Mouse (Mus musculus) liver, adult 2 months (tissue): Measurements from ENCODE around the gene Tsn. TPM values are rescaled to one million over a fixed set of nuclear protein-coding genes. Genes with fewer than 3 reads are reported as not detected.

Experiments
- DNase-seq: peaks from one replicate; pipeline ENCODE4 v3.0.0-alpha.2; 2011; ENCODE audit warnings: low read depth, low spot score; ENCODE audit errors: extremely low read depth
- H3K27ac ChIP-seq: fragments of 200-500 bp; replicated peaks from 2 replicates; pipeline ENCODE4 v1.5.1; 2012; ENCODE audit warnings: low read depth, mild to moderate bottlenecking, control low read depth, inconsistent platforms, low read length; ENCODE audit not compliant: insufficient read depth
- H3K27me3 ChIP-seq: fragments of 200-500 bp; 2 replicates; pipeline ENCODE4 v1.6.1; 2012; ENCODE audit warnings: mild to moderate bottlenecking, moderate library complexity, low read length, inconsistent platforms; ENCODE audit not compliant: control insufficient read depth, insufficient read depth
- H3K36me3 ChIP-seq: fragments of 200-500 bp; 2 replicates; pipeline ENCODE4 v1.6.1; 2012; ENCODE audit warnings: low read length, inconsistent platforms; ENCODE audit not compliant: control insufficient read depth, insufficient read depth
- H3K4me1 ChIP-seq: fragments of 200-500 bp; 2 replicates; pipeline ENCODE4 v1.6.1; 2011; ENCODE audit warnings: low read length; ENCODE audit not compliant: control insufficient read depth, insufficient read depth
- H3K4me3 ChIP-seq: fragments of 200-500 bp; 2 replicates; pipeline ENCODE4 v1.5.1; 2011; ENCODE audit warnings: low read depth, mild to moderate bottlenecking, control low read depth, low read length, moderate library complexity; ENCODE audit not compliant: insufficient read depth
- H3K79me2 ChIP-seq: fragments of 200-500 bp; 2 replicates; pipeline ENCODE4 v1.6.1; 2012; ENCODE audit warnings: inconsistent platforms, mild to moderate bottlenecking, low read length, moderate library complexity; ENCODE audit not compliant: control insufficient read depth, insufficient read depth
- H3K9ac ChIP-seq: fragments of 200-500 bp; 2 replicates; pipeline ENCODE4 v1.6.1; 2012; ENCODE audit warnings: low read depth, mild to moderate bottlenecking, control low read depth, inconsistent platforms, low read length
- CTCF ChIP-seq: fragments of 200-500 bp; IDR thresholded peaks from 2 replicates; pipeline ENCODE4 v1.5.1; 2011; ENCODE audit warnings: low read depth, low read length, control low read depth
- POLR2A ChIP-seq: fragments of 200-500 bp; IDR thresholded peaks from 2 replicates; pipeline ENCODE4 v1.6.1; 2011; ENCODE audit warnings: low read length, control low read depth; ENCODE audit not compliant: insufficient read depth; ENCODE audit errors: extremely low read depth
- WGBS: fragments of 180-500 bp; shearing (Covaris S2); methylation state at CpG from one replicate; pipeline ENCODE4 v1.1.7; 2018; 5-methylcytosine and 5-hydroxymethylcytosine counted together
- polyA plus RNA-seq: library from polyadenylated mRNA; depleted of rRNA; stranded (reverse); fragments of >200 nt; gene quantifications from 2 replicates; pipeline ENCODE4 v1.2.3, GENCODE M21; 2012; rRNA removed
- total RNA-seq: library from RNA; depleted of rRNA; stranded (reverse); fragments of >200 nt; gene quantifications from 2 replicates; pipeline ENCODE4 v1.2.3, GENCODE M21; 2014; rRNA removed

Tsn gene
- 28.9 and 34.5 TPM in 2 replicates for total RNA-seq
- polyA plus RNA-seq, result 37.0 and 37.1 TPM in 2 replicates

GRCm38 (mm10) chr1:118311622-118312326, at the start of gene Tsn:
TSS of gene Tsn (minus strand) at chr1:118311739.
- Histone ChIP-seq H3K27ac (peak within 1 kb of the TSS; percentile 93), H3K4me1 (no peaks in the 10 kb centered on the region), H3K4me3 (peak within 1 kb of the TSS; percentile 66), H3K36me3 (peaks cover 6% of the 10 kb centered on the region; the same call in 1 of the 2 replicates), H3K27me3 (no peaks in the 10 kb centered on the region), H3K79me2 (no peaks in the 10 kb centered on the region; the same call in 1 of the 2 replicates), H3K9ac (peak within 1 kb of the TSS; percentile 72)
- no peak for DNase-seq
- TF ChIP-seq POLR2A (no peak), CTCF (no peak)
- 48% methylated on average over 12 of the region's 12 CpGs for WGBS

GRCm38 (mm10) chr1:118359071-118359761, 47.7 kb upstream of the Tsn start:
- WGBS, result 40% methylated on average over 6 of the region's 6 CpGs

GRCm38 (mm10) chr1:118349922-118350321, 38.4 kb upstream of the Tsn start:
- H3K27ac ChIP-seq, result no peak overlapping the region

More at GRCm38 (mm10) chr1:118359071-118359761, 47.7 kb upstream of the Tsn start:
- H3K4me3 ChIP-seq, result no peak overlapping the region
- no peaks in the 10 kb centered on the region for H3K36me3 ChIP-seq
- no peaks in the 10 kb centered on the region for H3K79me2 ChIP-seq
- H3K4me1 ChIP-seq, result no peaks in the 10 kb centered on the region; the same call in 1 of the 2 replicates
- H3K27ac ChIP-seq, result no peak overlapping the region
- no peaks in the 10 kb centered on the region for H3K27me3 ChIP-seq
- TF ChIP-seq POLR2A, result no peak
- no peak for TF ChIP-seq CTCF
- no peak for DNase-seq
- H3K9ac ChIP-seq, result no peak overlapping the region

GRCm38 (mm10) chr1:118343649-118344435, 32.3 kb upstream of the Tsn start:
- 0 out of 2 replicates have a peak, but pooled peaks have one; percentile 9 for TF ChIP-seq CTCF
- no peak for TF ChIP-seq POLR2A
- Histone ChIP-seq H3K27ac (no peak overlapping the region), H3K36me3 (no peaks in the 10 kb centered on the region), H3K9ac (no peak overlapping the region), H3K4me3 (no peak overlapping the region), H3K4me1 (no peaks in the 10 kb centered on the region), H3K79me2 (no peaks in the 10 kb centered on the region), H3K27me3 (no peaks in the 10 kb centered on the region)
- WGBS, result 33% methylated on average over 6 of the region's 6 CpGs
- DNase-seq, result peak; percentile 31

More at GRCm38 (mm10) chr1:118349922-118350321, 38.4 kb upstream of the Tsn start:
- WGBS, result 26% methylated on average over 3 of the region's 3 CpGs
- Histone ChIP-seq H3K27me3 (no peaks in the 10 kb centered on the region), H3K9ac (no peak overlapping the region), H3K79me2 (no peaks in the 10 kb centered on the region), H3K4me3 (no peak overlapping the region), H3K4me1 (no peaks in the 10 kb centered on the region), H3K36me3 (no peaks in the 10 kb centered on the region)
- DNase-seq, result peak; percentile 83
- TF ChIP-seq CTCF, result no peak
- no peak for TF ChIP-seq POLR2A

- 88% methylated on average over 5 of the region's 5 CpGs for WGBS
- H3K4me3 ChIP-seq, result no peak overlapping the region
- peaks cover 8% of the 10 kb centered on the region; the same call in 1 of the 2 replicates for H3K4me1 ChIP-seq
- no peak overlapping the region for H3K9ac ChIP-seq
- TF ChIP-seq POLR2A (no peak), CTCF (no peak)
- no peaks in the 10 kb centered on the region for H3K27me3 ChIP-seq
- H3K36me3 ChIP-seq, result peaks cover 7% of the 10 kb centered on the region
- H3K79me2 ChIP-seq, result no peaks in the 10 kb centered on the region
- no peak for DNase-seq
- no peak overlapping the region for H3K27ac ChIP-seq
Observed at GRCm38 (mm10) chr1:118337921-118338320, 26.4 kb upstream of the Tsn start.
